Mouse (Mus musculus) liver, adult 2 months (tissue): Measurements from ENCODE around the gene Ndfip2. TPM values are rescaled to one million over a fixed set of nuclear protein-coding genes. Genes with fewer than 3 reads are reported as not detected.
A peak's percentile ranks its signal among the peaks of the same experiment; 100 is the strongest.

Source experiments
- DNase-seq: peaks from one replicate; pipeline ENCODE4 v3.0.0-alpha.2; 2011; ENCODE audit warnings: low read depth, low spot score; ENCODE audit errors: extremely low read depth
- H3K27ac ChIP-seq: fragments of 200-500 bp; replicated peaks from 2 replicates; pipeline ENCODE4 v1.5.1; 2012; ENCODE audit warnings: low read depth, mild to moderate bottlenecking, control low read depth, inconsistent platforms, low read length; ENCODE audit not compliant: insufficient read depth
- H3K27me3 ChIP-seq: fragments of 200-500 bp; 2 replicates; pipeline ENCODE4 v1.6.1; 2012; ENCODE audit warnings: mild to moderate bottlenecking, moderate library complexity, low read length, inconsistent platforms; ENCODE audit not compliant: control insufficient read depth, insufficient read depth
- H3K36me3 ChIP-seq: fragments of 200-500 bp; 2 replicates; pipeline ENCODE4 v1.6.1; 2012; ENCODE audit warnings: low read length, inconsistent platforms; ENCODE audit not compliant: control insufficient read depth, insufficient read depth
- H3K4me1 ChIP-seq: fragments of 200-500 bp; 2 replicates; pipeline ENCODE4 v1.6.1; 2011; ENCODE audit warnings: low read length; ENCODE audit not compliant: control insufficient read depth, insufficient read depth
- H3K4me3 ChIP-seq: fragments of 200-500 bp; 2 replicates; pipeline ENCODE4 v1.5.1; 2011; ENCODE audit warnings: low read depth, mild to moderate bottlenecking, control low read depth, low read length, moderate library complexity; ENCODE audit not compliant: insufficient read depth
- H3K79me2 ChIP-seq: fragments of 200-500 bp; 2 replicates; pipeline ENCODE4 v1.6.1; 2012; ENCODE audit warnings: inconsistent platforms, mild to moderate bottlenecking, low read length, moderate library complexity; ENCODE audit not compliant: control insufficient read depth, insufficient read depth
- H3K9ac ChIP-seq: fragments of 200-500 bp; 2 replicates; pipeline ENCODE4 v1.6.1; 2012; ENCODE audit warnings: low read depth, mild to moderate bottlenecking, control low read depth, inconsistent platforms, low read length
- CTCF ChIP-seq: fragments of 200-500 bp; IDR thresholded peaks from 2 replicates; pipeline ENCODE4 v1.5.1; 2011; ENCODE audit warnings: low read depth, low read length, control low read depth
- POLR2A ChIP-seq: fragments of 200-500 bp; IDR thresholded peaks from 2 replicates; pipeline ENCODE4 v1.6.1; 2011; ENCODE audit warnings: low read length, control low read depth; ENCODE audit not compliant: insufficient read depth; ENCODE audit errors: extremely low read depth
- WGBS: fragments of 180-500 bp; shearing (Covaris S2); methylation state at CpG from one replicate; pipeline ENCODE4 v1.1.7; 2018; 5-methylcytosine and 5-hydroxymethylcytosine counted together
- polyA plus RNA-seq: library from polyadenylated mRNA; depleted of rRNA; stranded (reverse); fragments of >200 nt; gene quantifications from 2 replicates; pipeline ENCODE4 v1.2.3, GENCODE M21; 2012
- total RNA-seq: library from RNA; depleted of rRNA; stranded (reverse); fragments of >200 nt; gene quantifications from 2 replicates; pipeline ENCODE4 v1.2.3, GENCODE M21; 2014

Gene Ndfip2
- total and polyA plus RNA-seq, 2 experiments = 42.8 to 48.1 TPM

GRCm38 (mm10) chr14:105321712-105322111 is 63.3 kb downstream of the Ndfip2 start:
- Histone ChIP-seq H3K36me3 (no peaks in the 10 kb centered on the region), H3K27ac (no peak overlapping the region), H3K79me2 (no peaks in the 10 kb centered on the region), H3K4me1 (no peaks in the 10 kb centered on the region), H3K4me3 (no peak overlapping the region), H3K27me3 (no peaks in the 10 kb centered on the region), H3K9ac (no peak overlapping the region)
- TF ChIP-seq POLR2A = no peak
- no peak for TF ChIP-seq CTCF
- 49% methylated on average over 3 of the region's 3 CpGs for WGBS
- DNase-seq = no peak

- DNase-seq = no peak
- Histone ChIP-seq H3K9ac (no peak overlapping the region), H3K27ac (no peak overlapping the region), H3K27me3 (no peaks in the 10 kb centered on the region), H3K36me3 (no peaks in the 10 kb centered on the region), H3K4me1 (no peaks in the 10 kb centered on the region), H3K79me2 (no peaks in the 10 kb centered on the region), H3K4me3 (no peak overlapping the region)
- 96% methylated on average over 5 of the region's 5 CpGs for WGBS
- TF ChIP-seq CTCF (no peak), POLR2A (no peak)
Measured at GRCm38 (mm10) chr14:105322829-105323228, 64.5 kb downstream of the Ndfip2 start.

- no peak overlapping the region for H3K9ac ChIP-seq
- no peak overlapping the region for H3K4me3 ChIP-seq
- no peaks in the 10 kb centered on the region for H3K36me3 ChIP-seq
- TF ChIP-seq POLR2A = no peak
- TF ChIP-seq CTCF = no peak
- H3K27me3 ChIP-seq = no peaks in the 10 kb centered on the region
- H3K27ac ChIP-seq = no peak overlapping the region
- WGBS = 96% methylated on average over 9 of the region's 9 CpGs
- no peaks in the 10 kb centered on the region for H3K79me2 ChIP-seq
- no peak for DNase-seq
- H3K4me1 ChIP-seq = no peaks in the 10 kb centered on the region; the same call in 1 of the 2 replicates
Measured at GRCm38 (mm10) chr14:105323448-105323847, 65.1 kb downstream of the Ndfip2 start.

GRCm38 (mm10) chr14:105328397-105329302 is 70.3 kb downstream of the Ndfip2 start:
- peak; percentile 68 for DNase-seq

GRCm38 (mm10) chr14:105333475-105334094 is 75.2 kb downstream of the Ndfip2 start:
- Histone ChIP-seq H3K4me3 (no peak overlapping the region), H3K79me2 (no peaks in the 10 kb centered on the region), H3K4me1 (peaks cover 2% of the 10 kb centered on the region; the same call in 1 of the 2 replicates), H3K27me3 (no peaks in the 10 kb centered on the region), H3K36me3 (no peaks in the 10 kb centered on the region), H3K9ac (no peak overlapping the region), H3K27ac (no peak overlapping the region)
- WGBS = 84% methylated on average over 16 of the region's 16 CpGs
- TF ChIP-seq POLR2A (no peak), CTCF (no peak)
- no peak for DNase-seq

More at GRCm38 (mm10) chr14:105328397-105329302, 70.3 kb downstream of the Ndfip2 start:
- H3K36me3 ChIP-seq = no peaks in the 10 kb centered on the region
- H3K27me3 ChIP-seq = no peaks in the 10 kb centered on the region
- no peaks in the 10 kb centered on the region for H3K79me2 ChIP-seq
- TF ChIP-seq POLR2A (no peak), CTCF (no peak)
- H3K4me1 ChIP-seq = peaks cover 2% of the 10 kb centered on the region
- 13% methylated on average over 13 of the region's 13 CpGs for WGBS
- 0 out of 2 replicates have a peak overlapping the region, but pooled peaks have one; percentile 11 for H3K27ac ChIP-seq
- peak overlapping the region; percentile 30 for H3K9ac ChIP-seq
- H3K4me3 ChIP-seq = peak overlapping the region; percentile 34
